Mouse (Mus musculus): ENCODE data around the gene Ptges2. TPM values are rescaled to one million over a fixed set of nuclear protein-coding genes. Genes with fewer than 3 reads are reported as not detected.

The Ptges2 gene
- polyA plus RNA-seq, 1 experiment from 2014 or later: 23.8 TPM

DNA sequence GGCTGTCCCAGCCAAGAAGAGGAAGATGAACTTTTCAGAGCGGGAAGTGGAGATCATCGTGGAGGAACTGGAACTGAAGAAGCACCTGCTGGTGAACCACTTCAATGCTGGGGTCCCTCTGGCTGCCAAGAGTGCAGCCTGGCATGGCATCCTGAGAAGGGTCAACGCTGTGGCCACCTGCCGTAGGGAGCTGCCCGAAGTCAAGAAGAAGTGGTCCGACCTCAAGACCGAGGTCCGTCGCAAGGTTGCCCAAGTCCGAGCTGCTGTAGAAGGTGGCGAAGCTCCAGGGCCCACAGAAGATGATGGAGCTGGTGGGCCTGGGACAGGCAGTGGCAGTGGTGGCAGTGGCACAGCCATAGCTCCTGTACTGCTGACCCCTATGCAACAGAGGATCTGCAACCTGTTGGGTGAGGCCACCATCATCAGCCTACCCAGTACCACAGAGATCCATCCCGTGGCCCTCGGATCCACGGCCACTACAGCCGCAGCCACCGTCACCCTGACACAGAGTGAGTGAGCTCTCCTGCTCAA lies 56.8 kb downstream of the Ptges2 start:
- WGBS: 95% methylated on average over 16 of the region's 16 CpGs
- Histone ChIP-seq H3K9me3 (no peaks in the 10 kb centered on the region), H3K36me3 (replicated peaks) (peaks cover 20% of the 10 kb centered on the region), H3K4me3 (peak overlapping the region; percentile 82), H3K27me3 (ENCODE audit: poor library complexity, severe bottlenecking) (no peaks in the 10 kb centered on the region), H3K27ac (peak overlapping the region; percentile 90), H3K4me1 (peaks cover 51% of the 10 kb centered on the region)
- DNase-seq (ENCODE audit: extremely low spot score, low spot score): no peak

DNA sequence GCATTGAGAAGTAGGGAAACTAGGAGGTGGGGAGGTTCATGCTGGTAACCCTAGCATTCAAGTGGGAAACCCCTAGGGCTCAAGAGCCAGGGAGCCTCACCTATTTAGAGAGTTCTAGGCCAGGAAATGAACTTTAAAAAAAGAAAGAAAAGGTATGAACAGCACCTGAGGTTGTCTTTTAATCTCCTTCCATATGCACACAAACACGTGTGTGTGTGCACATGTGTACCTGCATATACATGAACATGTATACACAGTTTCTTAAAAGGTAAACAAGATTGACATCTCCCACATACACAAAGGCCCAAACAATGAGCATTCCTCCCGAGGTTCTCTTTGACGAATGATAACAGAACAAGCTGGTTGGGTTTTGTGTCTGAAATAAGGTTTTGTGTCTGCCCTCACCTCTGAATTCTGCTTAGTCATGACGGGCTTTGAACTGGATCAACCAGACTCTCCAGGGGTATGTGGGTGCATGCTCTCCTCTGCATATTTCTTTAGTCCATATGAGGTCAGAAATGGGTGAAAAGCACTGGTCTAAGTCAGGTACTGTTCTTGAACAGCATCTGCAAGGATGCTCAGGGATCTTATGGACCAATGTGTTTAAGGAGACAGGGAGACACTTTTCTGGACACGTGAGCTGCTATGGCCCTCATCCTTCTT lies 58.1 kb downstream of the Ptges2 start:
- H3K9me3 ChIP-seq: no peaks in the 10 kb centered on the region
- no peaks in the 10 kb centered on the region for H3K27me3 ChIP-seq (ENCODE audit: poor library complexity, severe bottlenecking)
- 91% methylated on average over 5 of the region's 5 CpGs for WGBS
- DNase-seq (ENCODE audit: extremely low spot score, low spot score): no peak
- peaks cover 20% of the 10 kb centered on the region for H3K36me3 ChIP-seq (replicated peaks)
- H3K4me1 ChIP-seq: peaks cover 49% of the 10 kb centered on the region
- H3K4me3 ChIP-seq: no peak overlapping the region
- H3K27ac ChIP-seq: no peak overlapping the region

DNA sequence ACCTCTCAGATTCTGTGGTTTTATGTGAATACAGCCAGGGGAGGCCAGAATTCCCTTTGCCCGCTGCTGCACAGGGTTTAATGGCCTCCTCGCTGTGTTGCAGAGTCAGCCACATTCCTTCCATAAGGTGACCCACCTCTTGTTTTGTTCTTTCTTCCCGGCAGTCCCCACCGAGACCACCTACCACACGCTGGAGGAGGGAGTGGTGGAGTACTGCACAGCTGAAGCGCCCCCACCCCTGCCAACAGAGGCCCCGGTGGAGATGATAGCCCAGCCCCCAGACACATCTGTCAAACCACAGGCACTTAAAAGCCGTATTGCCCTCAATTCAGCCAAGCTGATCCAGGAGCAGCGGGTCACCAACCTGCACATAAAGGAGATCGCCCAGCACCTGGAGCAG lies 58.9 kb downstream of the Ptges2 start:
- H3K4me1 ChIP-seq: peaks cover 45% of the 10 kb centered on the region
- peak overlapping the region; percentile 25; the same call in 1 of the 2 replicates for H3K27ac ChIP-seq
- 89% methylated on average over 10 of the region's 10 CpGs for WGBS
- H3K4me3 ChIP-seq: no peak overlapping the region
- no peak for DNase-seq (ENCODE audit: extremely low spot score, low spot score)
- H3K36me3 ChIP-seq (replicated peaks): peaks cover 20% of the 10 kb centered on the region
- no peaks in the 10 kb centered on the region for H3K9me3 ChIP-seq
- no peaks in the 10 kb centered on the region for H3K27me3 ChIP-seq (ENCODE audit: poor library complexity, severe bottlenecking)

DNA sequence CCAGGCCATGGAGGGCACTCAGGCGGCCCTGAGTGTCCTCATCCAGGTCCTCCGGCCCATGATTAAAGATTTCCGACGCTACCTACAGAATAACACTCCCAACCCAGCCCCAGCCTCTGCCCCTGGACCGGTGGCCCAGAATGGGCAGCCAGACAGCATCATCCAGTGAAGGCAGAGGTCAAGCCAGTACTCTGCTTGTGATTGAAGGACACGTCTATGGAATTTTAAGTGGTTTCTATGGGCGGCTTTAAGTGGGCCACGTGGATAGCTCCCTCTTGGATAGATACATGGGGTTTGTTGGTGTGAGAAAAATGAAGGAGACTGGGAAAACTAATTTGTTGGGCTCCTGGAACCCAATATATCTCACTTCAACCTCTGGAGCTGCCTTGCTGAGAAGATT lies 59.4 kb downstream of the Ptges2 start:
- peaks cover 20% of the 10 kb centered on the region for H3K36me3 ChIP-seq (replicated peaks)
- 93% methylated on average over 8 of the region's 8 CpGs for WGBS

More for the DNA sequence above, 59.4 kb downstream of the Ptges2 start:
- H3K27ac ChIP-seq: peak overlapping the region; percentile 25; the same call in 1 of the 2 replicates
- no peak overlapping the region for H3K4me3 ChIP-seq
- H3K9me3 ChIP-seq: no peaks in the 10 kb centered on the region
- DNase-seq (ENCODE audit: extremely low spot score, low spot score): no peak
- H3K4me1 ChIP-seq: peaks cover 41% of the 10 kb centered on the region
- no peaks in the 10 kb centered on the region for H3K27me3 ChIP-seq (ENCODE audit: poor library complexity, severe bottlenecking)

Other genes with a start within 250 kb of the Ptges2 start
- gene Prrc2b, start 244.8 kb upstream of the Ptges2 start, polyA plus RNA-seq (2016; fragmentation: Nextera tagmentation; extraction: Ambion mirVana): 48.2 and 50.1 TPM in 2 replicates
- gene Pomt1, start 159.3 kb upstream of the Ptges2 start, polyA plus RNA-seq (2016; fragmentation: Nextera tagmentation; extraction: Ambion mirVana): 26.6 and 29.7 TPM in 2 replicates
- gene Uck1, start 135.7 kb upstream of the Ptges2 start, polyA plus RNA-seq (2016; fragmentation: Nextera tagmentation; extraction: Ambion mirVana): 83.6 and 91.4 TPM in 2 replicates
- gene Golga2, start 108.5 kb upstream of the Ptges2 start, polyA plus RNA-seq (2016; fragmentation: Nextera tagmentation; extraction: Ambion mirVana): 16.6 and 17.4 TPM in 2 replicates
- gene Swi5, start 107.8 kb upstream of the Ptges2 start, polyA plus RNA-seq (2016; fragmentation: Nextera tagmentation; extraction: Ambion mirVana): 529 and 531 TPM in 2 replicates
- 57.7 and 70.3 TPM in 2 replicates for gene Ciz1, start 43.6 kb upstream of the Ptges2 start, polyA plus RNA-seq (2016; fragmentation: Nextera tagmentation; extraction: Ambion mirVana)
- gene Dnm1, start 42.6 kb upstream of the Ptges2 start, polyA plus RNA-seq (2016; fragmentation: Nextera tagmentation; extraction: Ambion mirVana): 7.8 and 9.7 TPM in 2 replicates
- gene 1110008P14Rik, start 14.0 kb upstream of the Ptges2 start, polyA plus RNA-seq (2016; fragmentation: Nextera tagmentation; extraction: Ambion mirVana): 36.3 and 37.5 TPM in 2 replicates
- gene Lcn2, start 7.6 kb upstream of the Ptges2 start, polyA plus RNA-seq (2016; fragmentation: Nextera tagmentation; extraction: Ambion mirVana): not detected in 2 replicates
- 6.6 and 6.7 TPM in 2 replicates for gene Naif1, start 54.6 kb downstream of the Ptges2 start, polyA plus RNA-seq (2016; fragmentation: Nextera tagmentation; extraction: Ambion mirVana)
- gene Slc25a25, start 55.5 kb downstream of the Ptges2 start, polyA plus RNA-seq (2016; fragmentation: Nextera tagmentation; extraction: Ambion mirVana): 25.0 and 26.3 TPM in 2 replicates
- gene Fam102a, start 139.4 kb downstream of the Ptges2 start, polyA plus RNA-seq (2016; fragmentation: Nextera tagmentation; extraction: Ambion mirVana): 7.3 and 7.8 TPM in 2 replicates
- gene Dpm2, start 175.0 kb downstream of the Ptges2 start, polyA plus RNA-seq (2016; fragmentation: Nextera tagmentation; extraction: Ambion mirVana): 104 and 105 TPM in 2 replicates
- 1.8 TPM in 2 replicates for gene Pip5kl1, start 178.9 kb downstream of the Ptges2 start, polyA plus RNA-seq (2016; fragmentation: Nextera tagmentation; extraction: Ambion mirVana)
- gene 9430097D07Rik, start 179.8 kb downstream of the Ptges2 start, polyA plus RNA-seq (2016; fragmentation: Nextera tagmentation; extraction: Ambion mirVana): 0.19 and 0.30 TPM in 2 replicates
- gene St6galnac4, start 191.2 kb downstream of the Ptges2 start, polyA plus RNA-seq (2016; fragmentation: Nextera tagmentation; extraction: Ambion mirVana): 15.7 and 17.6 TPM in 2 replicates
- 13.3 and 13.8 TPM in 2 replicates for gene St6galnac6, start 203.8 kb downstream of the Ptges2 start, polyA plus RNA-seq (2016; fragmentation: Nextera tagmentation; extraction: Ambion mirVana)
- gene Ak1, start 225.9 kb downstream of the Ptges2 start, polyA plus RNA-seq (2016; fragmentation: Nextera tagmentation; extraction: Ambion mirVana): 17.8 and 20.2 TPM in 2 replicates

Data from forebrain, embryonic 10.5 days (tissue).